Mouse (Mus musculus) adrenal gland, adult (tissue): Measurements from ENCODE around the gene Pcgf1.

Experiments
- DNase-seq, 2 experiments: peaks; one replicate each; pipeline ENCODE4 v3.0.0; 2022 to 2023; ENCODE audit warnings: low spot score in 1 of 2; ENCODE audit not compliant: inconsistent age in 2 of 2

Pcgf1 gene

GRCm38 (mm10) chr6:83077630-83078323 lies at the start of gene Pcgf1:
Pcgf1 (plus strand) TSS chr6:83077869.
- no peak for DNase-seq

- no peak for DNase-seq
These were observed 47.9 kb upstream of the Pcgf1 start for GRCm38 (mm10) chr6:83029777-83030176.

DNA sequence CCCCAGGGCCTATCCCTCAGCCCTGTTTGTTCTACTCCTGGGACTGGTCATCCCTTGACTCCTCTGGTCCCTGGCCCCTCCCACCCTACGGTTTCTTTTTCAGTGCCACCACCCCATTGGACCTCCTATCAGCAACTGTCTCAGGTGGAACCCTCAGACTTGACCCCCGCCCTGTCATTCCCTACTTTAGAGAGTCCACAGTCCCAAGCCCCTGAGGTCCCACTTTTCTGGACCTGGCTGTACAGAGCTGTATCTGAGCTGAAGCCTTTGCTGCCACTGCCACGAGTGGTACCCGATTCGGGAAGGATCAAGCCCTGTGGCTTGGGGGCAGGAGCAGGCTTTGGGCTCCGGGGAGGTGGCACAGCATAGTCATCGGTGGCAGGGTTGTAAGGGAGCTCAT lies 46.6 kb upstream of the Pcgf1 start:
- DNase-seq = no peak

- DNase-seq = peak in 1 of 2 experiments; percentile 41
These were observed 45.6 kb upstream of the Pcgf1 start for GRCm38 (mm10) chr6:83031921-83032590.

DNA sequence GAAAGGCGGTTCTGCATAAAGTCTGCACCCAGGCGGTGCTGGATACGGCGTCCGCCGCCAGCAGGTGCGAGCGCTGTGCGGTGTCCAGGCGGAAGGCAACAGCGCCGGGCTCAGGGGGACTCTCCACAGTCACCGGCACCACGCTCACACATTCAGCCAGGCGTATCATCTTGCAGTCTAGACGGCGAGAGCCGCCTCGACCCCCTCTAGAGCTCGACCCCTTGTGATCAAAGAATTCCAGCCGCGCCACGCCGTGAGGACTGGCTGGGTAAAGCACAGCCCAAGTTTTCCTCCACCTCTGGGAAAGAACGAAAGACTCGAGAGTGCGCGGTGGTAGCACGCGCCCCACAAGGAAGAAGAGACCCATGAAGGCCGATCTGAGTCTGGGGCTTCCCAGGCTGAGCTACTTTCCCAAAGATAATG lies 44.9 kb upstream of the Pcgf1 start:
- peak; percentile 56 to 86 for DNase-seq

DNA sequence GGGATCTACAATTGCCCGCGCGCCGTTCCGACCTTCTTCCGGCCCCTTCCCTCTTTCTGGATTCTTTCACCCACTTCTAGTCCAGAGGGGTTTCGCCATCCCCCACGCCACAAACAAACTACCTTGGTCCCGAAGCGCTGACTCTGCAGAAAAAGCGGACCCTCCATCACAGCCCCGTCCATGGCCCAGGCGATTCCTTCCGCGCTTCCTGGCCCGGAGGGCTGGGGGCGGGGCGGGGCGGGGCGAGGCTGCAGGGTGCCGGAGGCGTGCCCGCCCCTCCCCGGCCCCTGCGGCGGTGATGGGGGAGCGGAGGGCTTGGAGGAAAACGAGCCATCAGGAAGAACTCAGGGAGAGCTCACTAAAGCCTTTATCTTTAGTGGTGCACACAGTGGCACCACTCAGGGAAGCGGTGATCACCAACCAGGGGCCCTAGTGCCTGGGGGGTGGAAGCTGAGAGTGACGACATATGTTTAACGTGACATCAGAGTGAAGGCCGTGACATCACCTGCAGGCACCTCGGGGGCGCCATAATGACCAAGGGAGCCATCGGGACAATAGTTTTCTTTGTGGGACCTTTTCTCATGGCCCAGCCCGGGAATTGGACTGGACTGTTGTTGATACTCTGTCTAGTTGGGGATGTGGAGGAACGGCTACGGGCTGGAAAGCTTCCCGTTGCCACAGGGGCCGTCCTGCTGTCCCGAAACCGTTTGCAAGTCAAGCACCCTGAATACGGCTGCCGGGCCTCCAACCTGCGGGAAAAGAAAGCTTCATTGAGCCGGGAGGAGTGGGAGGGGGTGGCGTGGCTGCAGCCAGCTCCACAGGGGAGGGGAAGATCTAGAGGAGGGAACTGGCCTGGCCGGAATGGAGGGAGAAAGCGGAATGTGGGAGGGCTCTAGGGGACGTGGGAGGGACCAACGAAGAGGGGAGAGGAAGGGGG lies 44.2 kb upstream of the Pcgf1 start, which contains the start of the genes Dok1 and Loxl3:
Gene Dok1, minus strand, starts transcription at position 223 of the 937 bp plus-strand sequence.
Gene Loxl3, plus strand, starts transcription at position 925 of the 937 bp plus-strand sequence.
- DNase-seq = peak; percentile 80 to 93

DNA sequence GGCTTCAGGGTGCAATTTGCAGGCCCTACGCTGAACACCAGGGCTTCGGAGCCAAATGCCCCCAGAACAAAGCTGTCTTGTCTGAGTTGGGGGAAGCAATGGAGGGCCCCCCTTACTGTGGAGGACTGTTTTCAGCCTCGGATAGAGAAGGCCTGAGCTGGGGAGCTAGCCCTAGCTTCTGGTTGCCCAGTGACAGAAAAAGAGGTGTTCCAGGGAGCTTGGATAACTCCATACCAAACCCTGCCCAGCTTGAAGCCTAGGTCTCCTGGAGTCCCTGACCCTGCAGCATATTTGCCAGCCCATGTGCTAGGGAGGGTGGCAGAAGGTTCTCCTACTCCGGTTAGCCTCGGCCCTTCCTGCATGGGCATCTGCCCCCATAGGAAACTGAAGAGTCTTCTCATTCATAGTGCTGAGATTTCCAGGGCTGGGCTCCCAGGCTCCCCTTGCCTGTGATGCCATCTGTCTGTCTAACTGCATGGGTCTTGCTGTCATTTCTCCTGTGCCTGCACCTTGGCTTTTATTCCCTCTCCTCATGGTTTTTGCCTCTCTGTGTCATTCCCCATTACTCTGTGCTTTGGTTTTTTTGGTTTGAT lies 43.1 kb upstream of the Pcgf1 start:
- DNase-seq = no peak

DNA sequence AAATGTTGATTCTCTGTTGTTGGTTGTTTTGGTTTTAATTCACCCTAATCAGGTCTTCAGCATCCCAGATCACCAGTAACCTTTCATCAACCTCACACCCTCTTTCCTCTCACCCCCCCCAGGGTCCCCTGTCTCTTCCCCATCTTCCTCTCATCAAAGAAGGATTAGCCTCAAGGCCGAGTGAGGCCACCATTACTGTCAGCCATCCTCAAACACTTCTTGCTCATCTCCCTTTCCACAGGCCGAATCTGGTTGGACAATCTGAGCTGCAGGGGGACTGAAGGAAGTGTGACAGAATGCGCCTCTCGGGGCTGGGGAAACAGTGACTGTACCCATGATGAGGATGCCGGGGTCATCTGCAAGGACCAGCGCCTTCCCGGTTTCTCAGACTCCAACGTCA lies 40.5 kb upstream of the Pcgf1 start:
- DNase-seq = no peak

- DNase-seq = peak; percentile 96 to 99
These were observed 39.1 kb upstream of the Pcgf1 start for GRCm38 (mm10) chr6:83038496-83039012.

DNA sequence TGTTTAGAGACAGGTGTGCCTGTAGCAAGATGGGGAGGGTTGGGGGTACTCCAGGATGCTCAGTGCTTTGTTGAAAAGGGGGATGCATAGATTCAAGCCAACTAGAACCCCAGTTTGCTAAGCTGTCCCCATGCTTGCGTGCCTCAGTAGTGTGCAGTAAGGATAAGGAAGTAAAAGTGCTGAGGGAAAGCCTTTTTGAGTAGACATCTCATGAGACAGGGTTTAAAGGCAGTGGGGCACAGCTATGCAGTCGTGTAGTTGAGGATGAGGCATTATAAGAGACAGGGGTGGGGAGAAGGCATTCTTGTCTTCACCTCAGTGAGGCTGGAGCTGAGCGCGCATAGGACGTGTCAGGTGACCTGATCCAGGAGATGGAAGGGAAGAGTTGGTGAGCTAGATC lies 37.1 kb upstream of the Pcgf1 start:
- DNase-seq = no peak

DNA sequence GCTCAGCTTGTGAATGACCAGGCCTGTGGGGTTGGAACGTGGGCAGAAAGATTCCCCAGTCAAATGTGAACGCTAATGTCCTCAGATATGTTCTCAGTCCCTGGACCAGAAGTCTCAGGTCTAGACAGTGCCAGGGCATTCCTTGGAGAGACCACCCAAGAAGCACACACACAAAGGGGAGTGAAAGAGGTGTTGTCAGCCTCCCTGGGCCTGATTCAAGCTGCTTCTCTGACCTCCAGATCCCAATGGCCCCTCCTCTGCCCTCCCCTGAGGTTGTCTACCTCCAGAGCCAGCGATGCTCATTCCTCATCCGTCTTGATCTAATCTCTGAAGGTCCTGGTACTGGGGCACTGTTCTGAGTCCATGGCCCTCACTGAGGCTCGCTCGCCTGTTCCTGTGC lies 34.1 kb upstream of the Pcgf1 start:
- no peak for DNase-seq

GRCm38 (mm10) chr6:83043993-83044392 lies 33.7 kb upstream of the Pcgf1 start:
- no peak for DNase-seq

DNA sequence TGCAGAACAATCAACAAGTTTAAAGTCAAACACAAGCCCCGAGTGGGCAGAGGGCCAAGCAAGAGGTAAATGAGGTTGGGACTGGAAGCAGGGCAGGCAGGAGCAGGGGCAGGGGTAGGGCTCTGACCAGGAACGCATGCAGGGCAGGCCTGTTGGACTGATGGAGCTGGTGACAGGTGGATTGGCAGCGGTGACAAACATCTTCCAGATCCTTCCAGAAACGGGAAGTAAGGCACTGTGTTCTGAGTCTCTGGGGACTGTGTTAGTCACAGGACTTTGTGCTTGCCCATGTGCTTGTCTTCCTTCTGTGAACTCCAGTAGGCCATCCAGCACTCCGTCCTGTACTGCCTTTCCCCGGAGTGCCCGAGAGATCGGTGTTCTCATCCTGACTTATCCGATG lies 32.9 kb upstream of the Pcgf1 start:
- DNase-seq = no peak

GRCm38 (mm10) chr6:83049367-83049766 lies 28.3 kb upstream of the Pcgf1 start:
- DNase-seq = no peak

DNA sequence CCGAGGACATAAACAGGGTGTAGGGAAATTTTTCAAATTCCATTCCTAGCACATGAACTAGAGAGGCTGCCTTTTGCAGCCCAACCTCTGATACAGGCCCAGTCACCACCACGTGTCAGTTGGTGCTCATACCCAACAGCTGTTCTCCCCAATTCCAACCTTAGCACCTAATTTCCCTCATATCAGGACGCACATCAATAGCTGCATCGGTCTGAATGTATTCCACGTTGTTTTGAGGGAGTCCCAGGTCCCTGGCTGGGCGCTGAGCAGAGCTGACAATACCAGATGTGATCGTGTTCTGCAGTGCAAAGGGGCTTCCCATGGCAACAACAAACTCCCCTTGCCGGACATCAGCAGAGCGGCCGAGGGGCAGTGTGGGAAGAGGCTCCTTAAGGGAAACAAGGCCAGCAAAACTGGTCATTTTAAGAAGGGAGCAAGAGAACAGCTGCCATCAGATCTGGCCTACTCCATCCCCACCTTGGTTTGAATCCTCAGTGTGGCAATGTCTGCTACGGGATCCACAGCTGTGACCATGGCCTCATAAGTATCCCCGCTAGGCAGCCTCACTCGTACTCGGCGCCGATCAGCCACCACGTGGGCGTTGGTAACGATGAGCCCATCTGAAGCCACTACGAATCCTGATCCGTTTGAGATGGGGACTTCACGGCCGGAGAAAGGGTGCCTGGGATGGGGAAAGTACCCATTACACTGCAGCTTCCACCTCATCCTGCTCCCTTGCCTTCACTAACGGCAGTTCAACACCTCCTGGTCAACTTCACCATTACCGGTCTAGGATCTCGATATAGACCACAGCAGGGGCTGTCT lies 24.3 kb upstream of the Pcgf1 start:
- peak; percentile 56 to 79 for DNase-seq

- DNase-seq = peak; percentile 98 to 99
These were observed 23.4 kb upstream of the Pcgf1 start, which contains the start of gene Aup1 for GRCm38 (mm10) chr6:83054074-83054851. Aup1 (plus strand) TSS chr6:83054521.

DNA sequence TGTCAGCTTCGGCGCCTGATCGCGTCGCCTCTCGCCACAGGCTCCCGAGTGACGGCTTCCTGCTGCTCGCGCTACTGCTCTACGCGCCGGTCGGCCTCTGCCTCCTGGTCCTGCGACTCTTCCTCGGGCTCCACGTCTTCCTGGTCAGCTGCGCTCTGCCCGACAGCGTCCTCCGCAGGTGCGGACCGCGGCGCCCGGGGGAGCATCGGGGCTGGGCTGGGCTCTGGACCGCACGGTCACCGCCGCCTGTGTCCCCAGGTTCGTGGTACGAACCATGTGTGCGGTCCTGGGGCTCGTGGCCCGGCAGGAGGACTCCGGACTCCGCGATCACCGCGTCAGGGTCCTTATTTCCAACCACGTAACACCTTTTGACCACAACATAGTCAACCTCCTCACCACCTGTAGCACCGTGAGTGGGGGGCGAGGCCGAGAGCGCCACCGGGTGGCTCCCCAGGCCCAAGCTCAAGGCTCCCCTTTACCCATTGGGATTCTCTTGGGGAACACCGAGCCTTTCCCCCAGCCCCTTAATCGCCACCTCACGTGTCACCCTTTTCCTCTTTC lies 22.7 kb upstream of the Pcgf1 start, which contains the start of gene Htra2:
Gene Htra2, minus strand, starts transcription at position 403 of the 561 bp plus-strand sequence.
- no peak for DNase-seq

DNA sequence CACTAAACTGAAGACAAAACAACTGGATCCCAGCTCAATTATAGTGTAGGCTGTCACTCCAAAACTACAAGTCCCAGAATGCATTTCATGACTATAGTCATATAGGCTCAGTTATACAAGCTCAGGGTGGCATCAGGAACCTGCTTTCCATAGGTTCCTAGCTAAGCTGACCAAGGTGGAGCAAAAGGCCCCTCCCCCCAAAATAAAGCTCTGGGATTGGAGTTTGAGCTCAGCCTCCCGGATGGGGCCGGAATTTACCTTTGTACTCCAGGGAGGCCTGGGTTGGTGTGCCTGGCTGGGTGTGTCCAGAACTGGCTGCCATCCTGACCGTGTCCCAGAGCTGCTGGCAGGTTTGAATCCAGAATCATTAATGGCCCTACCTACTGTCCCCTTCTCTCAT lies 19.9 kb upstream of the Pcgf1 start, which contains the start of gene Dqx1:
Gene Dqx1, plus strand, starts transcription at position 55 of the 400 bp plus-strand sequence.
- peak in 1 of 2 experiments; percentile 39 for DNase-seq
